ENCODE assay signal across 9 mouse cellular contexts in genomic region chr9:100467653-100468052, GRCm38 (mm10). TPM values are rescaled to one million over a fixed set of nuclear protein-coding genes. Genes with fewer than 3 reads are reported as not detected.
DNase-seq lines count a peak whose midpoint lies in the region; ATAC-seq and TF ChIP-seq lines count a peak whose summit lies in the region.
"Had no signal": no experiment of that assay in that cellular context is flagged by ENCODE, and none has a peak within 500 bp of the region (broad histone marks: within the 10 kb centered on the region; RNA-seq: fewer than 3 reads in every experiment).

No protein-coding gene starts in this region.

- DNase-seq in hindbrain, postnatal 0 days (ENCODE audit: low spot score), result peak; percentile 56
- DNase-seq in hindbrain, embryonic 11.5 days (ENCODE audit: low spot score), result no peak
- peak; percentile 81 for DNase-seq in brain, adult 2 months (ENCODE audit: low read depth, low spot score)
- DNase-seq in gastrocnemius, adult 2 months, result peak; percentile 84
- DNase-seq in lung, adult 18-20 months, result peak; percentile 80 to 88
- DNase-seq in c-Kit-positive CD71-positive TER-119-positive erythroid progenitor cells, embryonic 14.5 days (ENCODE audit: low spot score), result no peak
- no peak for DNase-seq in right cerebral cortex, adult 18-20 months

- no peak overlapping the region for H3K4me2 ChIP-seq in hindbrain, postnatal 0 days (ENCODE audit: low read depth, low read length)
- no peak overlapping the region for H3K4me2 ChIP-seq in hindbrain, embryonic 11.5 days (replicated peaks; ENCODE audit: low read depth, low read length)

- H3K4me1 ChIP-seq in hindbrain, postnatal 0 days (ENCODE audit: insufficient read depth, low read length), result no peaks in the 10 kb centered on the region
- no peaks in the 10 kb centered on the region for H3K4me1 ChIP-seq in hindbrain, embryonic 11.5 days (replicated peaks; ENCODE audit: control insufficient read depth, insufficient read depth, low read length)

- no peak overlapping the region for H3K4me3 ChIP-seq in hindbrain, postnatal 0 days (ENCODE audit: low read length)
- H3K4me3 ChIP-seq in hindbrain, embryonic 11.5 days (ENCODE audit: low read depth, low read length), result no peak overlapping the region
- H3K4me3 ChIP-seq in gastrocnemius, adult 2 months, result no peak overlapping the region

- no peak overlapping the region for H3K27ac ChIP-seq in hindbrain, postnatal 0 days
- no peak overlapping the region for H3K27ac ChIP-seq in hindbrain, embryonic 11.5 days (ENCODE audit: low read depth, low read length)
- H3K27ac ChIP-seq in gastrocnemius, adult 2 months, result peak overlapping the region; percentile 84
- H3K27ac ChIP-seq: liver, embryonic 14.5 days had no signal

- no peaks in the 10 kb centered on the region for H3K36me3 ChIP-seq in hindbrain, postnatal 0 days (ENCODE audit: insufficient read depth, low read length)
- no peaks in the 10 kb centered on the region for H3K36me3 ChIP-seq in hindbrain, embryonic 11.5 days (ENCODE audit: control insufficient read depth, insufficient read depth, low read length)

- no peaks in the 10 kb centered on the region for H3K27me3 ChIP-seq in hindbrain, postnatal 0 days (ENCODE audit: insufficient read depth, low read length)
- no peaks in the 10 kb centered on the region for H3K27me3 ChIP-seq in hindbrain, embryonic 11.5 days (ENCODE audit: control insufficient read depth, insufficient read depth, low read length)

- ATAC-seq in hindbrain, postnatal 0 days, result no peak
- ATAC-seq in hindbrain, embryonic 11.5 days (ENCODE audit: low FRiP score), result no peak
- no peak for ATAC-seq in megakaryocyte-erythroid progenitor cell, adult 5-6 weeks (replicated peaks; ENCODE audit: low FRiP score, low TSS enrichment, poor library complexity, severe bottlenecking)

- no peak overlapping the region for H3K9ac ChIP-seq in hindbrain, postnatal 0 days (replicated peaks; ENCODE audit: low read length)
- no peak overlapping the region for H3K9ac ChIP-seq in hindbrain, embryonic 11.5 days (ENCODE audit: low read depth, low read length)
- H3K9ac ChIP-seq: liver, embryonic 14.5 days had no signal

- TF ChIP-seq CTCF in hindbrain, postnatal 0 days (IDR thresholded peaks at IDR 0.05; ENCODE audit: low read depth), result no peak
- no peak for TF ChIP-seq CTCF in gastrocnemius, adult 2 months (IDR thresholded peaks at IDR 0.05)

- intact Hi-C loops in gastrocnemius, adult 2 months (cut with DNase I), result no loop called here

- WGBS in hindbrain, postnatal 0 days, result 39% methylated on average over 7 of the region's 7 CpGs
- WGBS in hindbrain, embryonic 11.5 days, result 86% methylated on average over 7 of the region's 7 CpGs

- no peaks in the 10 kb centered on the region for H3K9me3 ChIP-seq in hindbrain, postnatal 0 days (ENCODE audit: low read length)
- H3K9me3 ChIP-seq in hindbrain, embryonic 11.5 days (ENCODE audit: control insufficient read depth, low read length), result no peaks in the 10 kb centered on the region

RNA-seq across cellular contexts. Expression of gene Il20rb, which starts 18.9 kb away (rescaled TPM):
- 2.1 and 2.4 TPM in 2 replicates for total RNA-seq in hindbrain, postnatal 0 days (2014; rRNA removed)
- polyA plus RNA-seq in hindbrain, postnatal 0 days (2015; fragmentation: Nextera tagmentation; extraction: Ambion mirVana), result 2.3 and 2.7 TPM in 2 replicates
- 0.77 and 0.94 TPM in 2 replicates for polyA plus RNA-seq in hindbrain, embryonic 11.5 days (2014; fragmentation: Nextera tagmentation; extraction: Ambion mirVana)
- total RNA-seq in gastrocnemius, adult 2 months (2021), result 1 to 10 TPM; 1.3 to 1.9 TPM
- total RNA-seq in megakaryocyte-erythroid progenitor cell, adult 5-6 weeks (2014; fragmentation: Nextera tagmentation), result 1.9 and 2.1 TPM in 2 replicates
- 0.65 and 2.0 TPM in 2 replicates for total RNA-seq in megakaryocyte-erythroid progenitor cell, adult 5-6 weeks (2017)

Comparison
In these comparisons a context has a peak if more than half of its experiments do, and no peak if none do; other contexts are left out.
1. DNase-seq: peak in hindbrain, postnatal 0 days (single experiment), brain, adult 2 months (single experiment), gastrocnemius, adult 2 months (single experiment) and lung, adult 18-20 months (2 of 2); none in hindbrain, embryonic 11.5 days (single experiment), c-Kit-positive CD71-positive TER-119-positive erythroid progenitor cells, embryonic 14.5 days (single experiment) and right cerebral cortex, adult 18-20 months (single experiment).